Mouse (Mus musculus) heart, embryonic 14.5 days (tissue): Measurements from ENCODE around the gene Kcnk7. TPM values are rescaled to one million over a fixed set of nuclear protein-coding genes. Genes with fewer than 3 reads are reported as not detected.

Source experiments
- microRNA-seq: library from miRNA; unstranded; fragments of <30 nt; microRNA quantifications from one replicate; pipeline ENCODE4, GENCODE M21; 2016
- polyA plus RNA-seq: library from polyadenylated mRNA; unstranded; fragments of >200 nt; fragmentation: Nextera tagmentation; extraction: Ambion mirVana; gene quantifications from 2 replicates; pipeline ENCODE4 v1.2.1, GENCODE M21; 2014

Kcnk7 gene
- polyA plus RNA-seq, 1 experiment from 2014 or later = 0.26 TPM

Small RNAs within 50 kb of the gene (microRNA-seq; reads per million reads assigned to microRNA genes)
- gene Mir6987 = 0.84 reads per million

Other genes with a start within 250 kb of the Kcnk7 start
- 9.0 and 10.4 TPM in 2 replicates for gene Ccdc85b, start 246.5 kb upstream of the Kcnk7 start, polyA plus RNA-seq
- 101 and 120 TPM in 2 replicates for gene Fibp, start 243.8 kb upstream of the Kcnk7 start, polyA plus RNA-seq
- gene Ctsw, start 235.9 kb upstream of the Kcnk7 start, polyA plus RNA-seq = 0.84 and 1.4 TPM in 2 replicates
- 60.8 and 68.9 TPM in 2 replicates for gene Efemp2, start 230.4 kb upstream of the Kcnk7 start, polyA plus RNA-seq
- 36.6 and 37.5 TPM in 2 replicates for gene Mus81, start 216.0 kb upstream of the Kcnk7 start, polyA plus RNA-seq
- gene Cfl1, start 213.9 kb upstream of the Kcnk7 start, polyA plus RNA-seq = 1,876 and 1,886 TPM in 2 replicates
- 0.20 TPM in 2 replicates for gene 1700020D05Rik, start 200.6 kb upstream of the Kcnk7 start, polyA plus RNA-seq
- 16.5 and 17.9 TPM in 2 replicates for gene Snx32, start 193.8 kb upstream of the Kcnk7 start, polyA plus RNA-seq
- gene Ovol1, start 143.7 kb upstream of the Kcnk7 start, polyA plus RNA-seq = 0.09 TPM in 1 of 2 replicates, not detected in the other
- 2.5 and 3.0 TPM in 2 replicates for gene Ap5b1, start 136.3 kb upstream of the Kcnk7 start, polyA plus RNA-seq
- gene Rnaseh2c, start 102.5 kb upstream of the Kcnk7 start, polyA plus RNA-seq = 68.8 and 78.5 TPM in 2 replicates
- gene Kat5, start 94.1 kb upstream of the Kcnk7 start, polyA plus RNA-seq = 19.7 and 20.0 TPM in 2 replicates
- 35.1 and 36.9 TPM in 2 replicates for gene Rela, start 66.9 kb upstream of the Kcnk7 start, polyA plus RNA-seq
- gene Sipa1, start 40.7 kb upstream of the Kcnk7 start, polyA plus RNA-seq = 16.7 and 17.2 TPM in 2 replicates
- gene Map3k11, start 15.6 kb upstream of the Kcnk7 start, polyA plus RNA-seq = 16.7 and 22.4 TPM in 2 replicates
- gene Pcnx3, start 15.5 kb upstream of the Kcnk7 start, polyA plus RNA-seq = 15.3 and 17.3 TPM in 2 replicates
- gene Ehbp1l1, start 21.9 kb downstream of the Kcnk7 start, polyA plus RNA-seq = 66.5 and 67.1 TPM in 2 replicates
- gene Fam89b, start 25.3 kb downstream of the Kcnk7 start, polyA plus RNA-seq = 86.1 and 89.5 TPM in 2 replicates
- 35.7 and 39.0 TPM in 2 replicates for gene Ltbp3, start 36.5 kb downstream of the Kcnk7 start, polyA plus RNA-seq
- 56.9 and 62.3 TPM in 2 replicates for gene Scyl1, start 67.1 kb downstream of the Kcnk7 start, polyA plus RNA-seq
- gene Frmd8, start 170.9 kb downstream of the Kcnk7 start, polyA plus RNA-seq = 18.5 and 19.2 TPM in 2 replicates
- 1.7 and 2.8 TPM in 2 replicates for gene Slc25a45, start 173.4 kb downstream of the Kcnk7 start, polyA plus RNA-seq
- 1.1 and 1.8 TPM in 2 replicates for gene Tigd3, start 189.8 kb downstream of the Kcnk7 start, polyA plus RNA-seq
- gene Dpf2, start 208.6 kb downstream of the Kcnk7 start, polyA plus RNA-seq = 85.8 and 86.9 TPM in 2 replicates
- gene Cdc42ep2, start 220.4 kb downstream of the Kcnk7 start, polyA plus RNA-seq = 9.1 and 9.7 TPM in 2 replicates